Mouse (Mus musculus) urinary bladder, postnatal 0 days (tissue): ENCODE results near the gene Evc. TPM values are rescaled to one million over a fixed set of nuclear protein-coding genes. Genes with fewer than 3 reads are reported as not detected.

Experiments used
- polyA plus RNA-seq: library from polyadenylated mRNA; unstranded; fragments of >200 nt; fragmentation: Nextera tagmentation; extraction: Ambion mirVana; gene quantifications from 2 replicates; pipeline ENCODE4 v1.2.1, GENCODE M21; 2015

Gene Evc
- polyA plus RNA-seq: 6.2 and 7.4 TPM in 2 replicates

GRCm38 (mm10) chr5:37336485-37337105, at the start of gene Evc:
Gene Evc (minus strand): TSS chr5:37336894.

DNA sequence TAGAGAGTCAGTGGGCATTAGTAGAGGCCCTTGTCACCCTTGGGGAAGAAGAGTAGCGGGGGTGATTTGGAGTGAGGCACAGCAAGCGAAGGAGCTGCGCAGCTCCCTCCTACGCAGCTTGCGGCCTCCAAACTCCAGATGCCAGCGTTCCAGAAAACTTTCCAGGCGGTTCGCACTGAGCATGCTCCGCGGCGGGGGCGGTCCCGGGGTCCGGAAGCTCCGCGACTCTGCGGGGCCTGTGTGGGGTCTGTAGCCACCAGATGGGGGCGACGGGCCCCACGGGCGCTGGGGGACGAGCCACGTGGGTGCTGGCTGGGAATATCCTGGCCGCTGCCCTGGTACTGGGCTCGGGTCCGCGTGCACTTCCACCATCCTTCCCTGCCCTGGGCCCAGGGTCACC, 1.6 kb upstream of the Evc start, which contains the start of gene Evc2:
Gene Evc2 (plus strand): TSS at position 212 of the 400 bp plus-strand sequence.

DNA sequence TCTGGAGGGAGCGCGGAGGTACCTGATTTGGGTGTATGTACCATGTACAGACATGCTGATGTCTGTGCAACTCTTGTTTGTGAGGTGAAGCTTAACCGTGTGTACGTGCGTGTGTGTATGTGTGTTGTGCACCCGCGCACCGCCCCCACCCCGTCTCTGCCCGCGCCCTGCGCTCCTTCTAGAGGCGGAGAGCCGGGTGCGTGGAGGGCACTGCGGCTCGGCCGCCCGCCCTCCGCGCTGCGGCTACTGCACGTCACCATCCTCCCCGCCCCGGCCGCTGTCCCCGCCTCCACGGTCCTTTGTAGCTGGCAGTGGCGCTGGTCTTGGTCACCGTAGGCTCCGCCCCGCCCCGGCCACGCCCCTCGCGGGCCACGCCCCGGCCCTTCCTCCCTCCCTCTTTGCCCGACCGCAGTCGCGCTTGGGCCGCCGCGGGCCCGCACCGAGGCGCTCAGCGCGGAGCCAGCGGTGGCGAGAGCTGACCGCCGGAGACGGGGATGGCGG, 95.0 kb downstream of the Evc start, which contains the start of gene Crmp1:
Gene Crmp1 (plus strand): TSS at position 290 of the 501 bp plus-strand sequence.

Other genes with a start within 250 kb of the Evc start
- gene Crmp1, start 95.0 kb downstream of the Evc start, polyA plus RNA-seq: 0.64 and 0.71 TPM in 2 replicates
- gene Evc2, start 1.6 kb upstream of the Evc start, polyA plus RNA-seq: 7.7 and 8.7 TPM in 2 replicates